Mouse (Mus musculus) thymus, postnatal 0 days (tissue): Measurements from ENCODE around the gene Cmss1. TPM values are rescaled to one million over a fixed set of nuclear protein-coding genes. Genes with fewer than 3 reads are reported as not detected.

Experiments used
- DNase-seq: peaks from one replicate; pipeline ENCODE4 v3.0.0-alpha.2; 2015; ENCODE audit warnings: low spot score
- polyA plus RNA-seq: library from polyadenylated mRNA; unstranded; fragments of >200 nt; fragmentation: Nextera tagmentation; extraction: Ambion mirVana; gene quantifications from 2 replicates; pipeline ENCODE4 v1.2.1, GENCODE M21; 2015

Gene Cmss1
- polyA plus RNA-seq, result 52.1 and 55.4 TPM in 2 replicates

DNA sequence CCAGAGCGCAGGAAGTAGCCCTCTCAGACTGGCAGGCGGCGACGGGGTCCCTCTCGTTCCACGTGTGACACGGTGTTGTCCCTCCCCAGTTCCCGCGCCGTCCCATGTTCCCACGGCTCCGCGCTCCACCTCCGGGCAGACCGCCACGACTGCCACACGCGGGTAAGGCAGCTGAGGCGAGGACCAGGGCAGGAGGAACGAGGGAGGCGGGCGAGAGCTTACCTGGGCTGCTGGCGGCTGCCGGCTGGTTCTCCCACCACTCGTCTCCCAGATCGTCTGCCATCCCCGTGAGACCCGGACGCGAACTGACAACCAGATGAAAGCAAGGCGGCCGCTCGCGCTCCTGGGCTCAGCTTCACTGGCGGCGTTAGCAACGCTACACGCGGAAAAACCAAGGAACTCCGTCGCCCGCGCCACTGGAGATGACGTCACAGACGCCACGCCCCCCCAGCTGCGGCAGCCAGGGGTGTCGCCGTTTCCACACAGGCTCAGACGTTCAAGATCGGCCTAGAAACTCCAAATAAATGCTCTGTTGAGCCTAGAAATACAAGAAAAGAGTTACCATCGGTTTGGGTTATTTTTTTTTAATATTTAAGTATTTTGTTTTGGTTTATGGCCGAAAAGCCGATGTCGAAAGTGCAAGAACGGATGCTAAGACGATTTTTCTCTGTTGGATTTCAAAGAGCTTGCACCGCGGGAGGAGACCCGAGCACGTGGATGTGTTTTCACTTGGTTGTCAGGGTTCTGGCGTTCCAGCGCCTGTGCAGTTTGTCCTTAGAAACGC is at the start of gene Cmss1:
TSS of gene Cmss1 (minus strand) at position 421 of the 784 bp plus-strand sequence.
- DNase-seq, result peak; percentile 89

GRCm38 (mm10) chr16:57649888-57650287 is 43.2 kb upstream of the Cmss1 start:
- DNase-seq, result no peak

- DNase-seq, result no peak
Measured at GRCm38 (mm10) chr16:57641346-57641885, 34.8 kb upstream of the Cmss1 start.

DNA sequence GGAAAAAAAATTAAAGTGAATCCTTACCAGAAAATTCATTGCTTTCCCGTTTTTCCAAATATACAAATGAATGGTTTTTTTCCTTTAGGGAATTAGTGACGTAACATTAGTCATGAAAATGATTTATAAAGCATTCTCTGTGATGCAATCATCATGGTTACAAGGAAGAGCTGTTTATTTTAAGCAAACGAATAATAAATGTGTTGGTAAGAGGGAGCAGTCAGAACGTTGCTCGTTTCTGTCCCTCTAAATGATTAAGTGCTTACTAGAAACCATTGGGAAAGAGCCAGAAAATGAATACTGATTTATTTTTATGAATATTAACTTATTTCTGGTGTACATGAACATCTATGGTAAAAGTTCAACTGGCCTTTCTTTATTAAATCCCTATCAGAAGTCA is 28.1 kb upstream of the Cmss1 start:
- no peak for DNase-seq

DNA sequence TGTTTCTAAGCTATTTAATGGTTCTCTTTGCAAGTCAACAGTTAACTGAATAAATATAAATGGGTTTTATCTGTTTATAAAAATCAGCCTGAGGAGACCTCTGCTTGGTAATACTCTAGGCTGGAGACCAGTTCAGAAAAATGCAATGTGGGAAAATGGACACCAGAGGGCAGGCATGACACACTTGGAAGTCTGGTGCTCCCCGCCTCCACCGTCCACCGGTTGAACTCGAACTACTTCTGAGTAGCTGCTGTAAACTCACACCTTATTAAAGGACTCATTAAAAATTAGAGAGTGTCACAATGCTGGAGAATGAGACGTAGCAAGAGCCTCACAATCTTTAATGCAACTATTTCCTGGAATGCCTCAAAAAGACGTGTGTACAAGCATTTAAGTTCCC is 27.5 kb upstream of the Cmss1 start:
- peak; percentile 58 for DNase-seq

DNA sequence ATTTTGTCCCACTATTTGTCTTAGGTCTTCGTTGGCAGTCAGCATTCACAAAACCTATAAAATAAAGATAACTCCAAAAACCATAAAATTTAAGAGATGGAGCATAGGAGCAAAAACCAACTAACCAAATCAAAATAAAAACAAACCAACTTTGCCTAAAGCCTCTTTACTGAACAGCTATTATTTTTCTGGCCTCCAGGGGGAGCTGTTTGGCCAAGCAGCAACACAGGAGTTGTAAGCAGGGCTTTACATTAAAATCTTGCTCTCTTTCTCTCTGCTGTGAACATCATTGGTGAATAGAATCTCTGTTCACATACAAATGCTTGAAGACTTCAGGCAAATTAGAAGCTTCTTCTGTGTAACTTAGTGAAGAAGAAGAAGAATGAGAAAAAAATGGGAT is 5.1 kb upstream of the Cmss1 start:
- peak; percentile 57 for DNase-seq

- no peak for DNase-seq
Measured at GRCm38 (mm10) chr16:57601031-57601430, 5.6 kb downstream of the Cmss1 start.

- DNase-seq, result no peak
Measured at GRCm38 (mm10) chr16:57597295-57597957, 9.2 kb downstream of the Cmss1 start.

DNA sequence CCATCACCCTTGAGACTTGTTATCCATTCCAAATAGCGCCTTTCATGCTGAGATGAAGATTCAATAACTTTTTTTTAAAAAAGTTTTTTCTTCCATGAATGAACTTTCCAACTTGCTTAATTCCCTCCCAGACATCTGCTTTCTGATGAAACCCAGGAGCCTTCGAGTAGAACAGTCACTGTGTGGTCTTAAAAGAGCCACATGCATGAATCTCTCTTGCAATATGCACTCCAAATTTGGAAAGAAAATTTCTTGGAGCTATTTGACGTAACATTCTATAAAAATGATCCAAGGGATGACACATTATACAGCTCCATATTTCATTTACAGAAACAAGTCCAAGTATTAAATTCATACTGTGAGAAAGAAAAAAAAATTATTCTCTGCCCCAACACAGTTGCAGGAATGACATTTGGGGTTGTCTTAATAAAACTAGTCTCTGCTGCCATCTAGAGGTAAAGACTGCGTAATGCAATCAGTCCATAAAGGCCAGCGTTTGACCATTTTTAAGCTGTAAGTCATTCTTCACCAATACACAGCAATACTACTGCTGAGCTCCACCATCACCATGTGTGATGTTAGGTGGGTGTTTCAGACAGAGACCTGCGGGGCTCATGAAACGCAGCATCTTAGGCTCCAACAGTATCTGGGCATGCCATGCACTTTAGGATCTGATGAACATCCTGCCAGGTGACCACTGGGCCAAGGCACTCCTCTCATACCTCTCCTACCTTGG is 13.1 kb downstream of the Cmss1 start:
- DNase-seq, result peak; percentile 67

GRCm38 (mm10) chr16:57585201-57585600 is 21.5 kb downstream of the Cmss1 start:
- DNase-seq, result peak; percentile 17

- DNase-seq, result no peak
Measured at GRCm38 (mm10) chr16:57582008-57582407, 24.7 kb downstream of the Cmss1 start.

DNA sequence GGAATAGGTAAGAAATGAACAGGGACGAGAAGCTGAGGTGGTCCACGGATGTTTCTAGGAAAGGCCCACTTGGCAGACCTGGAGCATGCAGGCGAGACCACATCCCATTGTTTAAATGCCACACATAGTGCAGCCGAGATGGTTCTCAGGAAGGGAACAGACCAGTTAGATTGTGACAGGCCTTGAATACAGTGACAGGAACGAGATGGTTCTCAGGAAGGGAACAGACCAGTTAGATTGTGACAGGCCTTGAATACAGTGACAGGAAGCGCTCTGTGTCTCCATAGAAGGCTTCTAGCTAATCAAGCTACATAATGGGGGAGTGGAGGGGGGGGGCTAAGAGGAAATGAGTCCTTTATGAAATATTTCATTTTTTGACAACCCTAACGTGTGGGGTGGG is 26.6 kb downstream of the Cmss1 start:
- no peak for DNase-seq

- peak; percentile 25 for DNase-seq
Measured at GRCm38 (mm10) chr16:57577519-57577918, 29.1 kb downstream of the Cmss1 start.

- DNase-seq, result no peak
Measured at GRCm38 (mm10) chr16:57575764-57576388, 30.8 kb downstream of the Cmss1 start.

DNA sequence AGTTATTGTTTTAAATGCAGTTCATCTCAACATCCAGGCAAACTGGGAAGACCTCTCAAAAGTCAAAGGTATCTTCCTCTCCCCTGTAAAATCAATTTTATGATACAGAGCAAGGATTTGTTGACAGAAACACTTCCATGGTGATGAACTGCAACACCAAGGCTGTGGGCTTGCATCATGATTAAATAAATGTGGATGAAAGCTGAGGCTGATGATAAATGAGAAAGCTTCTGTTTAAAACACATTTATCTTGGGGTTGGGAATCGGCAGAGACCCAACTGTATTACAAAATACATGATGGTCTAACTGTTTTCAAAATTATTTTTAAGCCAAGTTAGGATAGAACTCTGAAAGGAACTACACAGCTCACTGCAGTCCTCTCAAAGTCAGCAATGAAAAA is 32.8 kb downstream of the Cmss1 start:
- no peak for DNase-seq

DNA sequence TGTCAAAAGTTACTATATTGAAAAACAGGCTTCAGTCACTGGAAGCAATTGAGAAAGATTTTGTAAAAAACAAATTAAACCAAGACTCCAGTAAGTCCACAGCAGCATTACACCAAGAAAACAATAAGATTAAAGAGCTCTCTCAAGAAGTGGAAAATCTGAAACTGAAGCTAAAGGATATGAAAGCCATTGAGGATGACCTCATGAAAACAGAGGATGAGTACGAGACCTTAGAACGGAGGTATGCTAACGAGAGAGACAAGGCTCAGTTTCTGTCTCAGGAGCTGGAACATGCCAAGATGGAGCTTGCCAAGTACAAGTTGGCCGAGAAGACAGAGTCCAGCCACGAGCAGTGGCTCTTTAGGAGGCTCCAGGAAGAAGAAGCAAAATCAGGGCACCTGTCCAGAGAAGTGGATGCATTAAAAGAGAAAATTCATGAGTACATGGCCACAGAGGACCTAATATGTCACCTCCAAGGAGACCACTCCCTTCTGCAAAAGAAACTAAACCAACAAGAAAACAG is 35.8 kb downstream of the Cmss1 start:
- no peak for DNase-seq

GRCm38 (mm10) chr16:57568648-57569404 is 37.8 kb downstream of the Cmss1 start:
- DNase-seq, result no peak

DNA sequence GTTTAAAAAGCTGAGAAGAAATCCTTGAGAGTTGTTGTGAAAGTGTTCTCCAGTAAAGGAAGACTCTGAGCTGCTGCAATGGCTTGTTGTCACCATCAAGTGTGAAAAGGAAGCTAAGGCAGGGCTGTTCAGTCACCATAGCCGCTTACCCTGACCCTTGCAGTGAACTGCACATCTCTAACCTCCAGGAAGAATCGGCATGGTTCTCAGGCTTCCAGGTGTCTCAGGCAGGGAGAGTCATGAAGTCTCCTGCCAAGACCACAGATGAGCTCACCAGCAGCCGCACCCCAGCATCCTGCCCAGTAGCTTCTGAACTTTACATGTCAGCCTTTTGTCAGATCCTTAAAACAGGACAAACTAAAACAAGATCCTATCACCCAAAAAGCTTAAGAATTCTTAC is 40.4 kb downstream of the Cmss1 start:
- no peak for DNase-seq

GRCm38 (mm10) chr16:57564807-57565206 is 41.9 kb downstream of the Cmss1 start:
- no peak for DNase-seq

- DNase-seq, result no peak
Measured at GRCm38 (mm10) chr16:57563453-57563852, 43.2 kb downstream of the Cmss1 start.
